Mouse (Mus musculus) cortical plate, adult 2 months (tissue): ENCODE results near the gene Plekhh2. TPM values are rescaled to one million over a fixed set of nuclear protein-coding genes. Genes with fewer than 3 reads are reported as not detected.

Experiments used
- H3K27ac ChIP-seq: fragments of 200-500 bp; 2 replicates; pipeline ENCODE4 v1.5.1; 2012; ENCODE audit warnings: low read length, control low read depth, inconsistent platforms; ENCODE audit not compliant: insufficient read depth
- H3K4me1 ChIP-seq: fragments of 200-500 bp; 2 replicates; pipeline ENCODE4 v1.6.1; 2011; ENCODE audit warnings: low read length; ENCODE audit not compliant: control insufficient read depth, insufficient read depth
- H3K4me3 ChIP-seq: fragments of 200-500 bp; 2 replicates; pipeline ENCODE4 v1.5.1; 2011; ENCODE audit warnings: mild to moderate bottlenecking, low read length, control low read depth; ENCODE audit not compliant: insufficient read depth
- CTCF ChIP-seq: fragments of 200-500 bp; IDR thresholded peaks from 2 replicates; pipeline ENCODE4 v1.5.1; 2011; ENCODE audit warnings: mild to moderate bottlenecking, control low read depth, low read length; ENCODE audit not compliant: insufficient read depth; ENCODE audit errors: extremely low read depth
- POLR2A ChIP-seq: fragments of 200-500 bp; IDR thresholded peaks from 2 replicates; pipeline ENCODE4 v1.6.1; 2011; ENCODE audit warnings: mild to moderate bottlenecking, low read length, control low read depth; ENCODE audit not compliant: insufficient read depth; ENCODE audit errors: extremely low read depth
- polyA plus RNA-seq: library from polyadenylated mRNA; depleted of rRNA; stranded (reverse); fragments of >200 nt; gene quantifications from 2 replicates; pipeline ENCODE4 v1.2.3, GENCODE M21; 2012

Plekhh2 gene
- polyA plus RNA-seq, 1 experiment = 4.8 TPM

- no peak overlapping the region for H3K27ac ChIP-seq
- no peak for TF ChIP-seq CTCF
- no peak for TF ChIP-seq POLR2A
- peaks cover 7% of the 10 kb centered on the region; the same call in 1 of the 2 replicates for H3K4me1 ChIP-seq
- H3K4me3 ChIP-seq = no peak overlapping the region
Measured at GRCm38 (mm10) chr17:84644292-84645050, 132.8 kb downstream of the Plekhh2 start.

GRCm38 (mm10) chr17:84645119-84645518 is 133.4 kb downstream of the Plekhh2 start:
- H3K27ac ChIP-seq = no peak overlapping the region
- TF ChIP-seq CTCF (no peak), POLR2A (no peak)
- H3K4me3 ChIP-seq = no peak overlapping the region

GRCm38 (mm10) chr17:84645894-84646293 is 134.2 kb downstream of the Plekhh2 start:
- Histone ChIP-seq H3K4me1 (peaks cover 7% of the 10 kb centered on the region; the same call in 1 of the 2 replicates), H3K27ac (no peak overlapping the region), H3K4me3 (no peak overlapping the region)
- TF ChIP-seq CTCF (no peak), POLR2A (no peak)

More at GRCm38 (mm10) chr17:84645119-84645518, 133.4 kb downstream of the Plekhh2 start:
- peaks cover 7% of the 10 kb centered on the region; the same call in 1 of the 2 replicates for H3K4me1 ChIP-seq

GRCm38 (mm10) chr17:84646477-84646876 is 134.8 kb downstream of the Plekhh2 start:
- peaks cover 7% of the 10 kb centered on the region; the same call in 1 of the 2 replicates for H3K4me1 ChIP-seq

GRCm38 (mm10) chr17:84647630-84648029 is 135.9 kb downstream of the Plekhh2 start:
- TF ChIP-seq CTCF = no peak
- no peak for TF ChIP-seq POLR2A
- Histone ChIP-seq H3K4me1 (peaks cover 5% of the 10 kb centered on the region; the same call in 1 of the 2 replicates), H3K27ac (no peak overlapping the region), H3K4me3 (no peak overlapping the region)

More at GRCm38 (mm10) chr17:84646477-84646876, 134.8 kb downstream of the Plekhh2 start:
- no peak for TF ChIP-seq CTCF
- no peak for TF ChIP-seq POLR2A
- H3K4me3 ChIP-seq = no peak overlapping the region
- no peak overlapping the region for H3K27ac ChIP-seq

GRCm38 (mm10) chr17:84650302-84651017 is 138.8 kb downstream of the Plekhh2 start:
- Histone ChIP-seq H3K27ac (no peak overlapping the region), H3K4me1 (peaks cover 3% of the 10 kb centered on the region; the same call in 1 of the 2 replicates), H3K4me3 (no peak overlapping the region)
- TF ChIP-seq CTCF = no peak
- no peak for TF ChIP-seq POLR2A

- Histone ChIP-seq H3K4me3 (no peak overlapping the region), H3K27ac (no peak overlapping the region), H3K4me1 (no peaks in the 10 kb centered on the region)
- TF ChIP-seq CTCF = no peak
- no peak for TF ChIP-seq POLR2A
Measured at GRCm38 (mm10) chr17:84653544-84653943, 141.8 kb downstream of the Plekhh2 start.

- Histone ChIP-seq H3K4me3 (no peak overlapping the region), H3K27ac (no peak overlapping the region), H3K4me1 (no peaks in the 10 kb centered on the region)
- no peak for TF ChIP-seq CTCF
Measured at GRCm38 (mm10) chr17:84656205-84656604, 144.5 kb downstream of the Plekhh2 start.

- Histone ChIP-seq H3K27ac (no peak overlapping the region), H3K4me1 (no peaks in the 10 kb centered on the region), H3K4me3 (no peak overlapping the region)
- TF ChIP-seq POLR2A (no peak), CTCF (no peak)
Measured at GRCm38 (mm10) chr17:84656653-84657421, 145.1 kb downstream of the Plekhh2 start.

- TF ChIP-seq POLR2A (no peak), CTCF (no peak)
- Histone ChIP-seq H3K4me1 (no peaks in the 10 kb centered on the region), H3K4me3 (no peak overlapping the region), H3K27ac (no peak overlapping the region)
Measured at GRCm38 (mm10) chr17:84657422-84657732, 145.7 kb downstream of the Plekhh2 start.

- TF ChIP-seq POLR2A (no peak), CTCF (no peak)
- Histone ChIP-seq H3K27ac (no peak overlapping the region), H3K4me3 (no peak overlapping the region), H3K4me1 (no peaks in the 10 kb centered on the region)
Measured at GRCm38 (mm10) chr17:84657782-84658181, 146.1 kb downstream of the Plekhh2 start.
